Mouse (Mus musculus) left cerebral cortex, postnatal 14 days (tissue): Measurements from ENCODE around the gene Zswim3. TPM values are rescaled to one million over a fixed set of nuclear protein-coding genes. Genes with fewer than 3 reads are reported as not detected.

ENCODE experiments used
- DNase-seq, 2 experiments: peaks; one replicate each; pipeline ENCODE4 v3.0.0; 2021 to 2022; ENCODE audit warnings: low spot score in 2 of 2, mixed read lengths in 1 of 2
- intact Hi-C: fragments of 180-260 bp; cut with DNase I; formaldehyde crosslinking; loops from one replicate; pipeline ENCODE4 v1.15.1; 2025
- total RNA-seq, 2 experiments: library from RNA; stranded (reverse); gene quantifications; 2 replicates each; pipeline ENCODE4 v1.2.3; 2021

The Zswim3 gene
- total RNA-seq, 2 experiments from 2014 or later, result 7.7 to 8.3 TPM

DNA sequence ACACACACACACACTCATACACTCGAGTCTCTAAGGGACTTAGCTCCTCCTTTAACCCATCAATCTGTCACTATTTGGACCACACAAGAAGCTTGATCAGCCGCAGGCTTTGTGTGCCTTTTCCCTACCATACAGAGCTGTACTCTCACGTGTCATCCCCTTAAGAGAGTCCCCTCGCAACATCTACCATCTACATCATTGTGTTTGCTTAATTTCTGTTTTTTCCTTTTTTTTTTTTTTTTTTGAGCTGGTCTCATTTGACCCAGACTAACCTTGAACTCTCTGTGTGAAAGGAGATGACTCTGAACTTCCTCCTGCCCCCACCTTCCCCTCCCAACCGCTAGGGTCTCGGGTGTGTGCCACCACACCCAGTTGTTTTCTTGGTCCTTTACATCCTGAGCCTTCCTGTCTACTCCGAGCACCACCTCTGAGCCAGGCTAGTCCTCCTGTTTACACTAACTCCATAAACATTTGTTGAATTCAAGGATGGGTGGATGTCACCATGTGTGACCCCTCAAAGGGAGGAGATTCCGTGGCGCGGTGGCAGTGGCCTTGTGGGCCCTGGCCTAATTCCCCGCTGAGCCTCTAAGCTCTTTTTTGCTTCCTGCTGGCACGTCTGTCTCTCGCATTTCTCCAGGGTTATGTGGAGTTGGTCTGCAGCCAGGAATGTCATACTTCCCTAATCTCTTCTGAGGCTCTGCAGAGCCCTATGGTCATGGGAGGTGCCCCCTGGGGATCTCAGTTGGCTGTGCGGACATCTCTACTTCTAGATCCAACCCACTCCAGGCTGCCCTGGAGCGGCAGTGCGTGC lies 62.0 kb downstream of the Zswim3 start:
- no peak for DNase-seq
- intact Hi-C loops, result no loop called here

DNA sequence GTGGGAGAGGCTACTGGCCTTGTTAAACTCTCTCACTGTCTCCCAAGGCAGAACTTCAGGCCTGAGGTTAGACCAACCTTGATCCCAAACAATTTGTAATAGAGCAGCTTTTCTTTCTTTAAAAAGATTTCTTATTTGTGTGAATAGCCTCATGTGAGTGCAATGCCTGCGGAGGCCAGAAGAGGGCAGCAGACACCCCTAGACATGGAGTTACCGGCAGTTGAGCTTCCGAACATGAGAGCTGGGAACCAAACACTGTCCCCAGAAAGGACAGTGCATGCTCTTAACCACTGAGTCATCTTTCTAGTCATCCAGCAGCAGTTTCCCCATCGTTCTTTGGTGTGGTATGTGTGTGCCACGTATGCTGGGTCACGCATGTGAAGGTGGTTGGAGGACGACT lies 62.7 kb downstream of the Zswim3 start:
- intact Hi-C loops, result no loop called here

DNA sequence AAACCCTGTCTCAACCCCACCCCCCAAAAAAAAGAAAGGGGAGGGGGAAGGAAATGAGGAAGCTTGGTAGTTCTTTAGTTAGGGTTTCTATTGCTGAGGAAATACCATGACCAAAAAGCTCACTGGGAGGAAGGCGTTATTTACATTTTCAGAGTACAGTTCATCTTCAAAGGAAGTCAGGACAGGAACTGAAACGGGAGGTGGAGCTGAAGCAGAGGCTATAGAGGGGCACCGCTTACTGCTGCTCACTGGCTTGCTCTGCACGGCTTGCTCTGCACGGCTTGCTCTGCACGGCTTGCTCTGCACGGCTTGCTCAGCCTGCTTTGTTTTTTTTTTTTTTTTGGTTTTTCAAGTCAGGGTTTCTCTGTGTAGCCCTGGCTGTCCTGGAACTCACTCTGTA lies 63.6 kb downstream of the Zswim3 start:
- intact Hi-C loops, result no loop called here
- DNase-seq, result no peak

More for the DNA sequence above, 62.7 kb downstream of the Zswim3 start:
- no peak for DNase-seq

Other genes with a start within 250 kb of the Zswim3 start
- 1 to 10 TPM; 1.0 to 1.6 TPM for gene Wfdc2, start 242.7 kb upstream of the Zswim3 start, total RNA-seq
- not detected for gene Spint3, start 231.6 kb upstream of the Zswim3 start, total RNA-seq
- under 1 TPM; 0.72 to 0.92 TPM for gene Wfdc6a, start 219.7 kb upstream of the Zswim3 start, total RNA-seq
- gene Eppin, start 211.5 kb upstream of the Zswim3 start, total RNA-seq, result not detected
- not detected for gene Wfdc6b, start 191.6 kb upstream of the Zswim3 start, total RNA-seq
- gene Wfdc8, start 191.5 kb upstream of the Zswim3 start, total RNA-seq, result not detected
- not detected for gene Wfdc16, start 166.3 kb upstream of the Zswim3 start, total RNA-seq
- gene Wfdc10, start 149.1 kb upstream of the Zswim3 start, total RNA-seq, result not detected
- not detected for gene Wfdc9, start 148.5 kb upstream of the Zswim3 start, total RNA-seq
- not detected for gene Wfdc11, start 131.0 kb upstream of the Zswim3 start, total RNA-seq
- not detected for gene Wfdc13, start 120.0 kb upstream of the Zswim3 start, total RNA-seq
- not detected for gene Spint4, start 106.6 kb upstream of the Zswim3 start, total RNA-seq
- gene Spint5, start 89.8 kb upstream of the Zswim3 start, total RNA-seq, result not detected
- 1 to 10 TPM in 1 of 2 experiments, under 1 TPM in 1; 0.92 to 1.1 TPM for gene Wfdc3, start 59.2 kb upstream of the Zswim3 start, total RNA-seq
- 10 to 100 TPM; 32.8 to 35.6 TPM for gene Dnttip1, start 59.1 kb upstream of the Zswim3 start, total RNA-seq
- gene Ube2c, start 35.2 kb upstream of the Zswim3 start, total RNA-seq, result 1 to 10 TPM; 2.0 to 3.0 TPM
- 1 to 10 TPM in 1 of 2 experiments, not detected in 1; 1.1 TPM for gene Tnnc2, start 25.1 kb upstream of the Zswim3 start, total RNA-seq
- gene Snx21, start 19.3 kb upstream of the Zswim3 start, total RNA-seq, result 10 to 100 TPM; 46.0 to 46.8 TPM
- gene Acot8, start 216 bp upstream of the Zswim3 start, total RNA-seq, result 10 to 100 TPM; 25.8 to 27.7 TPM
- 10 to 100 TPM; 21.4 to 22.0 TPM for gene Zswim1, start 17.6 kb downstream of the Zswim3 start, total RNA-seq
- not detected for gene Spata25, start 23.4 kb downstream of the Zswim3 start, total RNA-seq
- gene Ctsa, start 27.8 kb downstream of the Zswim3 start, total RNA-seq, result 10 to 100 TPM; 88.4 to 91.6 TPM
- 1 to 10 TPM; 3.6 to 4.5 TPM for gene Neurl2, start 28.4 kb downstream of the Zswim3 start, total RNA-seq
- 10 to 100 TPM; 86.5 to 92.3 TPM for gene Pltp, start 52.6 kb downstream of the Zswim3 start, total RNA-seq
- 10 to 100 TPM; 38.7 to 41.4 TPM for gene Pcif1, start 74.2 kb downstream of the Zswim3 start, total RNA-seq
- 10 to 100 TPM; 24.1 to 25.4 TPM for gene Zfp335, start 106.7 kb downstream of the Zswim3 start, total RNA-seq
- 1 to 10 TPM; 1.4 to 1.9 TPM for gene Mmp9, start 135.7 kb downstream of the Zswim3 start, total RNA-seq
- gene Slc12a5, start 155.7 kb downstream of the Zswim3 start, total RNA-seq, result 100 to 1,000 TPM; 451 to 495 TPM
- gene Ncoa5, start 229.8 kb downstream of the Zswim3 start, total RNA-seq, result 10 to 100 TPM; 53.2 to 54.6 TPM